Mouse (Mus musculus) midbrain, embryonic 15.5 days (tissue): ENCODE results near the gene Olfr692. TPM values are rescaled to one million over a fixed set of nuclear protein-coding genes. Genes with fewer than 3 reads are reported as not detected.
"Not testable (repeated sequence)": the region's sequence is repeated elsewhere in the genome, so short reads cannot be mapped to it uniquely, and the experiment has no call there.

ENCODE experiments used
- ATAC-seq: fragments of 200-750 bp; cut with Nextera tagmentation; replicated peaks from 2 replicates; pipeline ENCODE4 v1.8.0; 2017; ENCODE audit warnings: moderate TSS enrichment
- H3K27ac ChIP-seq: fragments of 300-500 bp; sonication (generic); 2 replicates; pipeline ENCODE4 v1.5.1; 2015; ENCODE audit warnings: mild to moderate bottlenecking, inconsistent platforms
- H3K27me3 ChIP-seq: fragments of 300-500 bp; sonication (generic); replicated peaks from 2 replicates; pipeline ENCODE4 v1.6.1; 2015; ENCODE audit warnings: inconsistent platforms
- H3K36me3 ChIP-seq: fragments of 300-500 bp; sonication (generic); replicated peaks from 2 replicates; pipeline ENCODE4 v1.6.1; 2015; ENCODE audit warnings: inconsistent platforms
- H3K4me1 ChIP-seq: fragments of 300-500 bp; sonication (generic); 2 replicates; pipeline ENCODE4 v1.6.1; 2015; ENCODE audit warnings: inconsistent platforms
- H3K4me2 ChIP-seq: fragments of 300-500 bp; sonication (generic); 2 replicates; pipeline ENCODE4 v1.6.1; 2015; ENCODE audit warnings: inconsistent platforms, mild to moderate bottlenecking, moderate library complexity
- H3K4me3 ChIP-seq: fragments of 300-500 bp; sonication (generic); 2 replicates; pipeline ENCODE4 v1.5.1; 2015; ENCODE audit warnings: mild to moderate bottlenecking, inconsistent platforms
- H3K9ac ChIP-seq: fragments of 300-500 bp; sonication (generic); 2 replicates; pipeline ENCODE4 v1.6.1; 2015; ENCODE audit warnings: mild to moderate bottlenecking, inconsistent platforms
- H3K9me3 ChIP-seq: fragments of 300-500 bp; sonication (generic); 2 replicates; pipeline ENCODE4 v1.6.1; 2016; ENCODE audit warnings: inconsistent platforms
- WGBS: fragments of 180-500 bp; shearing (Covaris S2); methylation state at CpG from one replicate; pipeline ENCODE4 v1.1.7; 2015; ENCODE audit warnings: mixed read lengths; 5-methylcytosine and 5-hydroxymethylcytosine counted together
- polyA plus RNA-seq: library from polyadenylated mRNA; unstranded; fragments of >200 nt; fragmentation: Nextera tagmentation; extraction: Ambion mirVana; gene quantifications from 2 replicates; pipeline ENCODE4 v1.2.1, GENCODE M21; 2015

Olfr692 gene
- polyA plus RNA-seq, 1 experiment from 2014 or later = not detected

DNA sequence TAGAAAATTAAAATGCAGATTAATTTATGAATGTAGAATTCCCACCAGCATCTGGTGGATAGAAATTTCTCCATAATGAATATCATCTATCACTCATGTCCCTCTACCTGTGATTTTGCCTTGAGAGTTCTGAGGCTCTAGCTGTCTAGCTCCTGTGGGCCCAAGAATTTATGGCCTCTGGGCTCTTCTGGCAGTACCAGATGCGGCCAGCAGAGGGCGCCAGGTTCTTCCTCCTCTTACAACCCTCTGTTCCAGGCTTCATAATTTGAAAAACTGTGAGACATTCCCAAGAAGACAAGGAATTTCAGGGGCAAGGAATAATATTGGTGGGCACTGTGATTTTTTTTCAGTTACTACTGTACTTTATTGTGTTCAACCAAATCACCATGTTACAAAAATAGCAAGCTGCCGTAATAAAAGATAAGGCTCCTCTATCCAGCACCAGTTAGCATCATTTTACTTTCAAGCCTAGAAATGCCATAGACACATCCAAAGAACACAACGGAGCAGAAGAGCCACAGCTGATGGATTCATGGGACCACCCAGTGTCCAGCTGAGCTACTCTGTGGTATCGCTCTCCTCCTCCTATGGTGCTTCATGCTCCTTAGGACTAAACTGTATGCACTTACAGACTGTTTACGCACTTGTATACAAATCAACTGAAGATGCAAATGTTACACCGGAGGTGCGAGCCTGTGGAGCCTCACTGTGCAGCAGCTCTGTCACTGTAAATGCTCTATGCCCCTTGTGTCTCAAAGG lies 44.0 kb downstream of the Olfr692 start:
- H3K4me1 ChIP-seq, H3K27me3 ChIP-seq, H3K9ac ChIP-seq, H3K36me3 ChIP-seq, H3K4me2 ChIP-seq, H3K4me3 ChIP-seq, H3K27ac ChIP-seq, H3K9me3 ChIP-seq: not testable (repeated sequence)
- ATAC-seq = peak; percentile 43; the same call in 1 of the 2 replicates
- WGBS = 56% methylated on average over 8 of the region's 8 CpGs

DNA sequence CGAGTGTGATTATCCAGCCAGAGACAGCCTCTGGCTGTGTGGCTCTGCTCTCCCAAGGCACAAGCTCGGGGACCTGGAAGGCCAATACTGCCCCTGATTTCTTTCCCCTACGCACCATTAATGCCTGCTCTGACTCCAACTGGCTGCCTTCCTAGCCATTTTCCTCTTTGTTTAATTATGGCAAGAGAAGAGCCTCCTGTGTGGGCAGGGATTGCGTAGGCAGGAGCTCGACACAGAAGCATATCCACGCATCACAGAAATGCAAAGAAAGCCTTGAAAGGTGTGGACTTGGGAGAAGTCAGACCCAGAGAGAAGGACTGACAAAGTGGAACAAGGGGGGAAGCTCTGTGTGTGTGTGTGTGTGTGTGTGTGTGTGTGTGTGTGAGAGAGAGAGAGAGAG lies 46.4 kb downstream of the Olfr692 start:
- Histone ChIP-seq H3K4me1 (no peaks in the 10 kb centered on the region), H3K9ac (no peak overlapping the region), H3K27me3 (no peaks in the 10 kb centered on the region), H3K36me3 (no peaks in the 10 kb centered on the region), H3K4me2 (no peak overlapping the region), H3K27ac (no peak overlapping the region), H3K4me3 (no peak overlapping the region), H3K9me3 (no peaks in the 10 kb centered on the region)
- no peak for ATAC-seq
- WGBS = 60% methylated on average over 6 of the region's 6 CpGs

DNA sequence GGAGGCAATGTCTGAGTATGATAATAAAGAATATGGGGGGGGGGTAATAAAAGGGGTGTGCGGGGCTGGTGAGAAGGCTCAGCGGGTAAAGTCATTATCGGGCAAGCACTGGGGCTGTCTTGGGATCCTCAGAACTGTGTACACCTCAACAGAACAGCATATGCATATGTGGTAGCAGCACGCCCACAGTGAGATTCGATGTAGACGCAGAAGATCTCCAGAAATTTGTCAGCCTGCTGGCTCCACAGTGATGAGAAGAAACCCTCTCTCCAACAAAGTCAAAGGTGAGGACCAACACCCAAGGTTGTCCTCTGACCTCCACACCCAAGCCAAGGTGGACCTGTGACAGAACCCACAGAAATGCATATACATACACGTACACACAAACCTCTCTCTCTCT lies 48.5 kb downstream of the Olfr692 start:
- H3K4me1 ChIP-seq = no peaks in the 10 kb centered on the region
- H3K27ac ChIP-seq = no peak overlapping the region
- no peaks in the 10 kb centered on the region for H3K9me3 ChIP-seq
- H3K4me2 ChIP-seq = no peak overlapping the region
- no peak overlapping the region for H3K9ac ChIP-seq
- 95% methylated on average over 7 of the region's 7 CpGs for WGBS
- ATAC-seq = no peak
- H3K27me3 ChIP-seq = no peaks in the 10 kb centered on the region
- H3K36me3 ChIP-seq = no peaks in the 10 kb centered on the region
- H3K4me3 ChIP-seq = no peak overlapping the region

DNA sequence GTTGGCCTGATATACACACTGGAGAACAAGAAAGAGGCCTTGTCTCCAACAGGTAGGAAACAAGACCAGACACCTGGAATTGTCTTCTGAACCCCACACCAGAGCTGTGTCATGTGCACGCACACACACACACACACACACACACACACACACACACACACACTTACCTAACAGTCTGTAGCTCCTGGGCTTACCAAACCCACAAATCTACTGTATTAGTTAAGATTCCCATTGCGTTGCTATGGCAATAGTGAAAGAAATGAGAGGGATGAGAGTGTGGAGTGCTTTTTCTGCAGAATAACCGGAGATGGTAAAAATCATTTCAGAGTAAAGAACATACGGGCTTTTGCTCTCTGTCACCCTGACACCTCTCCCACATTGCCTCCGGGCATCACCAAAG lies 50.1 kb downstream of the Olfr692 start:
- Histone ChIP-seq H3K27ac (0 out of 2 replicates have a peak overlapping the region, but pooled peaks have one; percentile 25), H3K9me3 (no peaks in the 10 kb centered on the region), H3K4me3 (no peak overlapping the region), H3K4me2 (no peak overlapping the region), H3K4me1 (no peaks in the 10 kb centered on the region), H3K27me3 (no peaks in the 10 kb centered on the region), H3K9ac (no peak overlapping the region), H3K36me3 (no peaks in the 10 kb centered on the region)
- 71% methylated on average over 5 of the region's 5 CpGs for WGBS
- ATAC-seq = peak; percentile 74

Other genes with a start within 250 kb of the Olfr692 start
- gene Olfr683, start 221.2 kb upstream of the Olfr692 start, polyA plus RNA-seq = not detected in 2 replicates
- gene Olfr684, start 204.6 kb upstream of the Olfr692 start, polyA plus RNA-seq = not detected in 2 replicates
- not detected in 2 replicates for gene Olfr685, start 182.2 kb upstream of the Olfr692 start, polyA plus RNA-seq
- gene Olfr686, start 160.7 kb upstream of the Olfr692 start, polyA plus RNA-seq = not detected in 2 replicates
- not detected in 2 replicates for gene Olfr688, start 80.1 kb upstream of the Olfr692 start, polyA plus RNA-seq
- not detected in 2 replicates for gene Olfr689, start 57.1 kb upstream of the Olfr692 start, polyA plus RNA-seq
- gene Olfr690, start 34.1 kb upstream of the Olfr692 start, polyA plus RNA-seq = not detected in 2 replicates
- gene Olfr691, start 26.0 kb upstream of the Olfr692 start, polyA plus RNA-seq = 0.28 and 0.46 TPM in 2 replicates
- gene Gm5901, start 6.8 kb downstream of the Olfr692 start, polyA plus RNA-seq = not detected in 2 replicates
- gene Fam160a2, start 31.8 kb downstream of the Olfr692 start, polyA plus RNA-seq = 51.8 and 52.7 TPM in 2 replicates
- 0.09 and 0.10 TPM in 2 replicates for gene Cnga4, start 36.3 kb downstream of the Olfr692 start, polyA plus RNA-seq
- 4.5 and 5.9 TPM in 2 replicates for gene Cckbr, start 57.5 kb downstream of the Olfr692 start, polyA plus RNA-seq
- gene Cavin3, start 114.1 kb downstream of the Olfr692 start, polyA plus RNA-seq = 27.1 and 33.1 TPM in 2 replicates
- 93.0 and 94.6 TPM in 2 replicates for gene Smpd1, start 186.1 kb downstream of the Olfr692 start, polyA plus RNA-seq
- 319 and 325 TPM in 2 replicates for gene Apbb1, start 213.4 kb downstream of the Olfr692 start, polyA plus RNA-seq
- gene Hpx, start 231.9 kb downstream of the Olfr692 start, polyA plus RNA-seq = 0.18 and 0.41 TPM in 2 replicates